Mouse (Mus musculus) spleen, adult 2 months (tissue): ENCODE measurements around the gene Dcxr. TPM values are rescaled to one million over a fixed set of nuclear protein-coding genes. Genes with fewer than 3 reads are reported as not detected.
A peak's percentile ranks its signal among the peaks of the same experiment; 100 is the strongest.

Source experiments
- DNase-seq, 2 experiments: peaks; one replicate each; pipeline versions ENCODE4 v3.0.0 to v3.0.0-alpha.2; 2012 to 2021; ENCODE audit warnings: low spot score in 2 of 2, low read depth in 1 of 2
- H3K27ac ChIP-seq: fragments of 200-500 bp; 2 replicates; pipeline ENCODE4 v1.5.1; 2012; ENCODE audit warnings: low read length, inconsistent platforms; ENCODE audit not compliant: insufficient read depth
- H3K27me3 ChIP-seq: fragments of 200-500 bp; 2 replicates; pipeline ENCODE4 v1.6.1; 2012; ENCODE audit warnings: mild to moderate bottlenecking, moderate library complexity, low read length, inconsistent platforms; ENCODE audit not compliant: control insufficient read depth, insufficient read depth
- H3K36me3 ChIP-seq: fragments of 200-500 bp; 2 replicates; pipeline ENCODE4 v1.6.1; 2012; ENCODE audit warnings: mild to moderate bottlenecking, low read length, inconsistent platforms; ENCODE audit not compliant: control insufficient read depth, insufficient read depth
- H3K4me1 ChIP-seq: fragments of 200-500 bp; 2 replicates; pipeline ENCODE4 v1.6.1; 2011; ENCODE audit warnings: inconsistent platforms; ENCODE audit not compliant: control insufficient read depth, insufficient read depth, insufficient read length
- H3K4me3 ChIP-seq: fragments of 200-500 bp; 2 replicates; pipeline ENCODE4 v1.5.1; 2011; ENCODE audit warnings: mild to moderate bottlenecking, inconsistent platforms; ENCODE audit not compliant: insufficient read depth, insufficient read length; ENCODE audit errors: extremely low read depth
- CTCF ChIP-seq: fragments of 200-500 bp; IDR thresholded peaks from 2 replicates; pipeline ENCODE4 v1.5.1; 2011; ENCODE audit warnings: mild to moderate bottlenecking, inconsistent platforms; ENCODE audit not compliant: insufficient read depth, insufficient read length, insufficient replicate concordance; ENCODE audit errors: extremely low read depth
- POLR2A ChIP-seq: fragments of 200-500 bp; IDR thresholded peaks from 2 replicates; pipeline ENCODE4 v1.6.1; 2011; ENCODE audit warnings: low read depth, low read length, inconsistent platforms
- WGBS: fragments of 180-500 bp; shearing (Covaris S2); methylation state at CpG from one replicate; pipeline ENCODE4 v1.1.7; 2018; 5-methylcytosine and 5-hydroxymethylcytosine counted together
- polyA plus RNA-seq: library from polyadenylated mRNA; depleted of rRNA; stranded (reverse); fragments of >200 nt; gene quantifications from 2 replicates; pipeline ENCODE4 v1.2.3, GENCODE M21; 2012

Gene Dcxr
- polyA plus RNA-seq, 1 experiment = 39.1 TPM

DNA sequence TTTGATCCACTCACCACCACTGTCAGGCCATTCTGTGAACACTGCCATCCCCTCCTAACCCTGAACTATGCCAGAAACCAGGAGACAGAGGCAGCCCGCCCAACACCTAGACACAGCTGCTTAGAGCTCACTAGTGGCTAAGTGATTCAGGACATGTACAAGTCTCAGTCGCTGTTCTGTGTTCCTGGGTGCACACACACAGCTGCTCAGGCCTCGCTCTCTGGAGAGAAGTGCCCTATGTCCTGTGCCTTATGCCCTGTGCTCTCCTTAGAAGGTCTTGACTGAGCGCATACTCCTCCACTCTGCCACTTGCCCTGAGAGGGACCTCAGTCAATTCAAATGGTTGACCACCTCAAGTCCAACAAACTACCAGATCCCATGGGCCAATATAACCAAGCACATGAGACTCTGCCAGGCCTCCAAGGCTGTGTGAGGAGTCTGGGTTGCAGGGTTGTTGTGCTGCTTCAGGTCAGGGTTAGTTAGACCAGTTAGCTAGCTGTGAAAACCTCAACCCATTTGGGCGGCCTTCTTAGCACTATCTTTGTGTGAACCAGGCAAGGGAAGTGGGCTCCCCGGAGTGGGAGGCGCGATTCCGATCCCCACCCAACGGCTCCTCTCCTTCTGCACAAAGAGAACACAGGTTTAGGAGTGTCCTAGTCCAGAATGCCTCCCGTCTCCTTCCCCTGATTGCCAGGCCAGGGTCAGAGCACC lies 1.6 kb upstream of the Dcxr start:
- Histone ChIP-seq H3K4me1 (peaks cover 7% of the 10 kb centered on the region; the same call in 1 of the 2 replicates), H3K36me3 (no peaks in the 10 kb centered on the region; the same call in 1 of the 2 replicates), H3K27ac (no peak overlapping the region), H3K27me3 (no peaks in the 10 kb centered on the region), H3K4me3 (no peak overlapping the region)
- no peak for DNase-seq
- TF ChIP-seq CTCF (no peak), POLR2A (no peak)
- WGBS = 91% methylated on average over 11 of the region's 11 CpGs

DNA sequence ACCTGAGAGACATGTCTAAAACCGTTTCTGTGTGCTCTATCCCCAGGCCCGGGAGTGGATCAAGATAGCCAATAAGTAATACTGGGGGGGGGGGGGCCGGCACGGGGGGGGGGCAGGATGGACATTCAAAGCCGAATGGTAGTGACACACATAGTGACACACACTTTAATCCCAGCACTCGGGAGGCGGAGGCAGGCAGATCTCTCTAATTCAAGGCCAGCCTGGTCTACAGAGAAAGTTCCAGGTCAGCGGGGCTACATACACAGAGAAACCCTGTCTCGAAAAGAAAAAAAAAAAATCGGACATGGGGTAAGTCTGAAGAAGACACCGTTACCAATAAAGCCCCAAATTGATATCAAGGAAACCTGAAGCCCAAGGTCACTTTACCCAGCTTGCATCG lies 483 bp upstream of the Dcxr start:
- Histone ChIP-seq H3K4me1 (peaks cover 7% of the 10 kb centered on the region; the same call in 1 of the 2 replicates), H3K36me3 (no peaks in the 10 kb centered on the region; the same call in 1 of the 2 replicates), H3K27ac (no peak overlapping the region), H3K4me3 (no peak overlapping the region), H3K27me3 (no peaks in the 10 kb centered on the region)
- no peak for DNase-seq
- TF ChIP-seq CTCF (no peak), POLR2A (no peak)
- WGBS = 61% methylated on average over 12 of the region's 12 CpGs

- Histone ChIP-seq H3K27ac (no peak overlapping the region), H3K27me3 (peaks cover 9% of the 10 kb centered on the region), H3K36me3 (no peaks in the 10 kb centered on the region; the same call in 1 of the 2 replicates), H3K4me3 (peak overlapping the region; percentile 72), H3K4me1 (peaks cover 12% of the 10 kb centered on the region)
- 28% methylated on average over 35 of the region's 36 CpGs for WGBS
- no peak for DNase-seq
- TF ChIP-seq POLR2A (no peak), CTCF (no peak)
Observed at GRCm38 (mm10) chr11:120726243-120727168, 575 bp downstream of the Dcxr start.

GRCm38 (mm10) chr11:120723509-120723908 lies 3.6 kb downstream of the Dcxr start:
- DNase-seq = no peak
- H3K4me3 ChIP-seq = no peak overlapping the region
- peaks cover 1% of the 10 kb centered on the region; the same call in 1 of the 2 replicates for H3K36me3 ChIP-seq
- TF ChIP-seq POLR2A (no peak), CTCF (no peak)
- H3K27me3 ChIP-seq = peaks cover 13% of the 10 kb centered on the region
- no peak overlapping the region for H3K27ac ChIP-seq
- 89% methylated on average over 7 of the region's 7 CpGs for WGBS
- H3K4me1 ChIP-seq = peaks cover 15% of the 10 kb centered on the region

DNA sequence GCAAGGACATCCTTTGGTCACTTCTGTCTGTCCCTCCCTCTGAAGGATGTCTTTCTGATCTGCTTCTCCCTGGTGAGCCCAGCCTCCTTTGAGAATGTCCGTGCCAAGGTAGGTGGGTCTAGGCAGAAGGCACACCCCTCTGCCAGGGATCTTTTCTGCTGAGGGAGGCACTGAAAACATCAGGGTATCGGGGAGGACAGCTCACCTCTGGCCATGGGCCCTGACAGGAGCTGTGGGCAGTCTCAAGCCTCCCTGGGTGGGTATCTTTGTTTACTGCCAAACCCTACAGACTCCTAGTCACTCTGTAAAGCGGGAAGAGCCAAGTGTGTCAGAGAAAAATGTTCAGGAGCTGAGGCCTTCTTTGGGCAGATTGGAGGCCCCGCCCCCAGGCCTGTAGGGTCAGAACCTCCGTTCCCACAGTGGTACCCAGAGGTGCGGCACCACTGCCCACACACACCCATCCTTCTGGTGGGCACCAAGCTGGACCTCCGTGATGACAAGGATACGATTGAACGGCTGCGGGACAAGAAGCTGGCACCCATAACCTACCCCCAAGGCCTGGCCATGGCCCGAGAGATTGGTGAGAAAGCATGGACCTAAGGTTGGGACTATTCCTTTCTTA lies 4.2 kb downstream of the Dcxr start:
- peaks cover 3% of the 10 kb centered on the region; the same call in 1 of the 2 replicates for H3K36me3 ChIP-seq
- peaks cover 15% of the 10 kb centered on the region for H3K4me1 ChIP-seq
- no peak for TF ChIP-seq CTCF
- TF ChIP-seq POLR2A = no peak
- H3K4me3 ChIP-seq = no peak overlapping the region
- 93% methylated on average over 11 of the region's 11 CpGs for WGBS
- H3K27ac ChIP-seq = no peak overlapping the region
- peaks cover 13% of the 10 kb centered on the region for H3K27me3 ChIP-seq
- no peak for DNase-seq

DNA sequence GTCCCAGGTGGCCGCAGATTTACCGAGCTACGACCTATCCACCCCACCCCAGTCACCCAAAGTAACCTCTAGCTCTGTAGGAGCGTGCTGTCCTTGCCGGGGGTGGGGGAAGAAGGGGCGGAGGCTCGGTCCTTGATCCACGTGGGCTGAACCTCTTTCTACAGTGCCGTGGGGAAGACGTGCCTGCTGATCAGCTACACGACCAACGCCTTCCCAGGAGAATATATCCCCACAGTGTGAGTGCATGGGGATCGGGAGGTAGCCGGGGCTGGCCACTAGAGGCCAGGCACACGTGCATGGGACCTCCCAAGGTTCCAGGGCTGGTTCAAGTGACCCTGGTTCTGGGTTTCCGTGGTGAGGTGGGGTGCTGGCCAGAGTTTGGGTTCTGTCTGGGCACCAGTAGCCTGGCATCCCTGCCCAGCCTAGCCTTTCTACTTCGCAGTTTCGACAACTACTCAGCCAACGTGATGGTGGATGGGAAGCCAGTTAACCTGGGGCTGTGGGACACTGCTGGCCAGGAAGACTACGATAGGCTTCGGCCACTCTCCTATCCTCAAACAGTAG lies 4.9 kb downstream of the Dcxr start:
- WGBS = 26% methylated on average over 21 of the region's 21 CpGs
- Histone ChIP-seq H3K4me3 (peak overlapping the region; percentile 46; the same call in 1 of the 2 replicates), H3K4me1 (peaks cover 15% of the 10 kb centered on the region), H3K27ac (no peak overlapping the region), H3K36me3 (peaks cover 3% of the 10 kb centered on the region; the same call in 1 of the 2 replicates), H3K27me3 (peaks cover 13% of the 10 kb centered on the region)
- no peak for DNase-seq
- TF ChIP-seq CTCF (no peak), POLR2A (no peak)
